Mouse (Mus musculus) bone marrow, adult 2 months (tissue): Measurements from ENCODE around the gene Dnmbp.

Experiments
- CTCF ChIP-seq: fragments of 200-500 bp; IDR thresholded peaks from 2 replicates; pipeline ENCODE4 v1.5.1; 2011; ENCODE audit warnings: low read length, control low read depth; ENCODE audit not compliant: control insufficient read depth, insufficient read depth
- POLR2A ChIP-seq: fragments of 200-500 bp; IDR thresholded peaks from 2 replicates; pipeline ENCODE4 v1.6.1; 2011; ENCODE audit warnings: low read depth, mild to moderate bottlenecking, control low read depth, low read length, borderline replicate concordance; ENCODE audit not compliant: control insufficient read depth

DNA sequence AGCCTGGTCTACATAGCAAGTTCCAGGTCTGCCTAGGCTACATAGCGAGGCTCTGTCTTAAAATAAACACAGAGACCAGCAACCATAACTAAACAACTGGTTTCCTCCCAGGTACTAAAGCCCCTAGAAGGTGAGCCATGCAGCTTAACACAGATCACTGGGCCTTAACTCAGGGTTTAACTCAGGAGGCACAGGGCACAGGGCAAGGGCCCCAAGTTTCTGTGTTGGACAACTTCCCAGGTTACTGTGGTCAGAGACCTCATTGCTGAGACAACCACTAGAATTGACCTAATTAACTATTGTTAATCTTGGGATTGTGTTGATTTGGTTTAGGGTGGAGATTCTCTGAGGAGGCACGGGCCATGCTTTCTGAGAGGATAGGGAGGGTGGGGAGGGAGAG lies 26.5 kb upstream of the Dnmbp start:
- TF ChIP-seq CTCF: no peak
- TF ChIP-seq POLR2A: no peak
